Comparison of ENCODE assay signal across 30 mouse cellular contexts in the genomic region with DNA sequence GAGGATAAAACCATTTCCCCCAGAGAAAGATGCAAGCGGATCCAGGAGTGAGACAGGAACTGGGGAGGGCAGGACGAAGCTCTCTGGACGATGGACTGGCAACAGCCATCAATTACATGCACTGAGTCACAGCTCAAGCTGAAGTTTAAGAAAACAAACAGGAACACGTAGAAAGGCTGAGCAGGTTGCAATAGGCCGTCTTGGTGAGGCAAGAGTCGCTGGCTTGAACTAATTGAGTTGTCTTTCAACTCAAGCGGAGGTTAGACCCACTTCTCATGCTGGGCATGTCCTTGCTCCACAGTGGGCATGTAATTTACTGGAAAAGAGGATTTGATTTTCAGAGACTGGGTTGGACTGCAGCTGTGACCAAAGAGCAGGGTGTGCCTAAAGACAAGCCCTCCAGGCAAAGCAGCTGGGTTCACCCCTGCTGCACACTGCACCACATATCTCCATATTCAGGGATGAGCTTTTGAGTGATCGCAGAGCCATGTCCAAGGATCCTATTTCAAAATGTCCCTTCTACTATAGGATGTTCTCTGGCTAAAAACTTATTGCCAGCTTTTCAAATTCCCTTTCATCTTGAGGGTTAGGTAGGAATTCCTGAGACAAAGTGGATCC. TPM values are rescaled to one million over a fixed set of nuclear protein-coding genes. Genes with fewer than 3 reads are reported as not detected.
DNase-seq lines count a peak whose midpoint lies in the region; ATAC-seq and TF ChIP-seq lines count a peak whose summit lies in the region.
"Had no signal": no experiment of that assay in that cellular context is flagged by ENCODE, and none has a peak within 500 bp of the region (broad histone marks: within the 10 kb centered on the region; RNA-seq: fewer than 3 reads in every experiment).

No protein-coding gene starts in this region.

- no peak overlapping the region for H3K9ac ChIP-seq in midbrain, embryonic 15.5 days
- H3K9ac ChIP-seq in midbrain, embryonic 11.5 days (ENCODE audit: low read length): no peak overlapping the region
- H3K9ac ChIP-seq: embryonic facial prominence, embryonic 13.5 days; forebrain, embryonic 13.5 days; heart, embryonic 12.5 days; kidney, embryonic 15.5 days; liver, embryonic 13.5 days; neural tube, embryonic 12.5 days had no signal

- no peak overlapping the region for H3K4me2 ChIP-seq in midbrain, embryonic 15.5 days
- H3K4me2 ChIP-seq in midbrain, embryonic 11.5 days: no peak overlapping the region
- H3K4me2 ChIP-seq in myocyte (ENCODE audit: low read depth): peak overlapping the region; percentile 28
- H3K4me2 ChIP-seq: embryonic facial prominence, embryonic 13.5 days; forebrain, embryonic 13.5 days; heart, embryonic 12.5 days; kidney, embryonic 15.5 days; liver, embryonic 13.5 days; neural tube, embryonic 12.5 days had no signal

- no peaks in the 10 kb centered on the region for H3K36me3 ChIP-seq in midbrain, embryonic 10.5 days
- H3K36me3 ChIP-seq in midbrain, embryonic 15.5 days (replicated peaks): no peaks in the 10 kb centered on the region
- H3K36me3 ChIP-seq in midbrain, embryonic 11.5 days (ENCODE audit: control insufficient read depth, insufficient read depth, low read length): no peaks in the 10 kb centered on the region
- H3K36me3 ChIP-seq in myocyte (ENCODE audit: control insufficient read depth, insufficient read depth): no peaks in the 10 kb centered on the region
- H3K36me3 ChIP-seq: embryonic facial prominence, embryonic 13.5 days; G1E; heart, embryonic 12.5 days; kidney, embryonic 15.5 days; liver, embryonic 13.5 days; neural tube, embryonic 12.5 days had no signal

- no peak for ATAC-seq in midbrain, embryonic 15.5 days (replicated peaks)
- peak; percentile 33; the same call in 1 of the 2 replicates for ATAC-seq in midbrain, embryonic 11.5 days (ENCODE audit: low FRiP score)
- ATAC-seq: forebrain, embryonic 13.5 days had no signal

- no peaks in the 10 kb centered on the region for H3K79me2 ChIP-seq in myocyte (ENCODE audit: control insufficient read depth, insufficient read depth)

- no peaks in the 10 kb centered on the region for H3K9me3 ChIP-seq in midbrain, embryonic 10.5 days (replicated peaks)
- no peaks in the 10 kb centered on the region for H3K9me3 ChIP-seq in midbrain, embryonic 15.5 days
- H3K9me3 ChIP-seq in midbrain, embryonic 11.5 days (ENCODE audit: control insufficient read depth, low read length): no peaks in the 10 kb centered on the region
- H3K9me3 ChIP-seq: embryonic facial prominence, embryonic 13.5 days; forebrain, embryonic 13.5 days; heart, embryonic 12.5 days; kidney, embryonic 15.5 days; liver, embryonic 13.5 days; neural tube, embryonic 12.5 days had no signal

- TF ChIP-seq POLR2A in myocyte (IDR thresholded peaks at IDR 0.05; ENCODE audit: insufficient read length, low read depth): no peak

- no peak for DNase-seq in midbrain, embryonic 10.5 days (ENCODE audit: low spot score)
- peak; percentile 78 for DNase-seq in NIH3T3 (ENCODE audit: low read depth)
- DNase-seq in midbrain, embryonic 11.5 days (ENCODE audit: low spot score, missing footprints): peak; percentile 80
- DNase-seq in kidney, postnatal 14 days: no peak
- no peak for DNase-seq in layer of hippocampus, adult 2 months (ENCODE audit: low spot score in 2 of 2)
- DNase-seq in cerebellum, adult 18-20 months: no peak
- DNase-seq: cerebellum, adult 11-12 months; cerebellum, postnatal 25 days; gastrocnemius, postnatal 14 days; heart, adult 11 months; heart, postnatal 10 days; kidney, adult 11 months; kidney, postnatal 4 days; layer of hippocampus, adult 9-11 months; liver, embryonic 13.5 days; lung, adult 2 months; lung, postnatal 14 days; right cerebral cortex, postnatal 14 days; spleen, adult 18-20 months; thymus, postnatal 14 days had no signal

- no peak overlapping the region for H3ac ChIP-seq in myocyte (ENCODE audit: control insufficient read depth, insufficient read length)

- H3K27me3 ChIP-seq in midbrain, embryonic 10.5 days (ENCODE audit: low read depth, poor library complexity, severe bottlenecking): peaks cover 27% of the 10 kb centered on the region; the same call in 1 of the 2 replicates
- no peaks in the 10 kb centered on the region for H3K27me3 ChIP-seq in midbrain, embryonic 15.5 days (replicated peaks)
- H3K27me3 ChIP-seq in midbrain, embryonic 11.5 days (ENCODE audit: control insufficient read depth, insufficient read depth, low read length): peaks cover 2% of the 10 kb centered on the region; the same call in 1 of the 2 replicates
- no peaks in the 10 kb centered on the region for H3K27me3 ChIP-seq in myocyte (ENCODE audit: control insufficient read depth, insufficient read depth, insufficient read length)
- H3K27me3 ChIP-seq: embryonic facial prominence, embryonic 13.5 days; forebrain, embryonic 13.5 days; heart, embryonic 12.5 days; kidney, embryonic 15.5 days; liver, embryonic 13.5 days; neural tube, embryonic 12.5 days had no signal

- no peak overlapping the region for H3K4me3 ChIP-seq in midbrain, embryonic 10.5 days
- no peak overlapping the region for H3K4me3 ChIP-seq in midbrain, embryonic 15.5 days
- no peak overlapping the region for H3K4me3 ChIP-seq in midbrain, embryonic 11.5 days (ENCODE audit: low read depth, low read length)
- no peak overlapping the region for H3K4me3 ChIP-seq in myocyte
- H3K4me3 ChIP-seq in layer of hippocampus, adult 2 months: no peak overlapping the region
- H3K4me3 ChIP-seq: embryonic facial prominence, embryonic 13.5 days; erythroblast, embryonic 14.5 days; forebrain, embryonic 13.5 days; heart, embryonic 12.5 days; kidney, embryonic 15.5 days; left cerebral cortex, adult 2 months; liver, embryonic 13.5 days; neural tube, embryonic 12.5 days had no signal

- H3K4me1 ChIP-seq in midbrain, embryonic 10.5 days: peaks cover 7% of the 10 kb centered on the region; the same call in 1 of the 2 replicates
- no peaks in the 10 kb centered on the region for H3K4me1 ChIP-seq in midbrain, embryonic 15.5 days
- H3K4me1 ChIP-seq in midbrain, embryonic 11.5 days (ENCODE audit: control insufficient read depth, insufficient read depth, low read length): no peaks in the 10 kb centered on the region
- H3K4me1 ChIP-seq: embryonic facial prominence, embryonic 13.5 days; forebrain, embryonic 13.5 days; heart, embryonic 12.5 days; neural tube, embryonic 12.5 days had no signal

- TF ChIP-seq CTCF in layer of hippocampus, adult 2 months (conservative IDR thresholded peaks at IDR 0.05): no peak

- H3K27ac ChIP-seq in midbrain, embryonic 10.5 days (replicated peaks): 0 out of 2 replicates have a peak overlapping the region, but pooled peaks have one; percentile 13
- no peak overlapping the region for H3K27ac ChIP-seq in midbrain, embryonic 15.5 days
- H3K27ac ChIP-seq in midbrain, embryonic 11.5 days (ENCODE audit: low read depth, low read length): no peak overlapping the region
- H3K27ac ChIP-seq in layer of hippocampus, adult 2 months: no peak overlapping the region
- H3K27ac ChIP-seq: embryonic facial prominence, embryonic 13.5 days; forebrain, embryonic 13.5 days; kidney, embryonic 15.5 days; left cerebral cortex, adult 2 months; liver, embryonic 13.5 days; neural tube, embryonic 12.5 days had no signal

- 59% methylated on average over 8 of the region's 8 CpGs for WGBS in midbrain, embryonic 10.5 days
- 45% methylated on average over 8 of the region's 8 CpGs for WGBS in midbrain, embryonic 15.5 days
- 45% methylated on average over 8 of the region's 8 CpGs for WGBS in midbrain, embryonic 11.5 days

TF ChIP-seq in myocyte, 11 proteins besides CTCF, POLR2A, EP300 and RAD21:
- peak; percentile 24 for TF ChIP-seq TCF3 (IDR thresholded peaks at IDR 0.05; ENCODE audit: insufficient read length, low read depth)
- peak in 2 of 3 experiments; percentile 47 to 72 for TF ChIP-seq MYOD1 (IDR thresholded peaks at IDR 0.05; ENCODE audit: control insufficient read depth in 1 of 3, insufficient read length in 2 of 3, low read depth in 2 of 3)
- TF ChIP-seq REST (IDR thresholded peaks at IDR 0.05; ENCODE audit: insufficient read depth, insufficient read length): no peak
- no peak for TF ChIP-seq E2F4 (IDR thresholded peaks at IDR 0.05; ENCODE audit: insufficient read depth)
- TF ChIP-seq USF1 (IDR thresholded peaks at IDR 0.05; ENCODE audit: low read depth): no peak
- no peak for TF ChIP-seq TCF12 (IDR thresholded peaks at IDR 0.05; ENCODE audit: insufficient read depth, poor library complexity, severe bottlenecking)
- TF ChIP-seq MYOG (IDR thresholded peaks at IDR 0.05; ENCODE audit: control insufficient read depth in 1 of 3, insufficient read depth in 1 of 3, insufficient read length in 2 of 3, low read depth in 2 of 3): peak in 2 of 3 experiments; percentile 44 to 83
- TF ChIP-seq MAX (IDR thresholded peaks at IDR 0.05; ENCODE audit: low read depth): no peak
- no peak for TF ChIP-seq POLR2AphosphoS2 (IDR thresholded peaks at IDR 0.05; ENCODE audit: insufficient read length, low read depth)
- TF ChIP-seq SRF (IDR thresholded peaks at IDR 0.05; ENCODE audit: control insufficient read depth, insufficient read length, low read depth): no peak
- peak; percentile 34; the same call in 1 of the 2 replicates for TF ChIP-seq CEBPB (IDR thresholded peaks at IDR 0.05; ENCODE audit: insufficient read depth, poor library complexity, severe bottlenecking)

RNA-seq across cellular contexts. Expression of gene Kcnk5, which starts 19.6 kb away (rescaled TPM):
- polyA plus RNA-seq in midbrain, embryonic 10.5 days (2016; fragmentation: Nextera tagmentation; extraction: Ambion mirVana): 10.2 TPM in 2 replicates
- 1.1 and 1.3 TPM in 2 replicates for polyA plus RNA-seq in midbrain, embryonic 15.5 days (2015; fragmentation: Nextera tagmentation; extraction: Ambion mirVana)
- polyA plus RNA-seq in midbrain, embryonic 11.5 days (2014; fragmentation: Nextera tagmentation; extraction: Ambion mirVana): 4.5 and 6.6 TPM in 2 replicates
- 7.2 TPM for polyA plus RNA-seq in myocyte (2012; fragmentation: generic; extraction: Trizol)
- under 1 TPM; 0.10 to 0.23 TPM for total RNA-seq in layer of hippocampus, adult 2 months (2021)

Comparison
In these comparisons a context has a peak if more than half of its experiments do, and no peak if none do; other contexts are left out.
1. DNase-seq: peak in NIH3T3 (single experiment) and midbrain, embryonic 11.5 days (single experiment); none in midbrain, embryonic 10.5 days (single experiment), kidney, postnatal 14 days (single experiment), layer of hippocampus, adult 2 months (0 of 2) and cerebellum, adult 18-20 months (0 of 2).